Mouse (Mus musculus) megakaryocyte, embryonic 14.5 days (primary cell): ENCODE results near the gene Olfr316. TPM values are rescaled to one million over a fixed set of nuclear protein-coding genes. Genes with fewer than 3 reads are reported as not detected.

ENCODE experiments used
- H3K27me3 ChIP-seq: replicated peaks from 2 replicates; pipeline ENCODE3; 2012; ENCODE audit warnings: inconsistent platforms
- H3K36me3 ChIP-seq: replicated peaks from 2 replicates; pipeline ENCODE3; 2012; ENCODE audit warnings: low read length, inconsistent platforms, mixed read lengths
- H3K4me1 ChIP-seq: 2 replicates; pipeline ENCODE4 v1.6.1; 2012; ENCODE audit warnings: inconsistent platforms
- H3K4me3 ChIP-seq: replicated peaks from 2 replicates; pipeline ENCODE3; 2012; ENCODE audit warnings: moderate library complexity, mild to moderate bottlenecking, inconsistent platforms
- H3K9me3 ChIP-seq: 2 replicates; pipeline ENCODE4 v1.6.1; 2012; ENCODE audit warnings: inconsistent platforms
- FLI1 ChIP-seq: IDR thresholded peaks from 2 replicates; pipeline ENCODE4 v1.6.1; 2012; ENCODE audit warnings: low read length, inconsistent platforms, mixed read lengths
- GATA1 ChIP-seq: IDR thresholded peaks from 3 replicates; pipeline ENCODE4 v1.6.1; 2012; ENCODE audit warnings: mixed read lengths, low read length, inconsistent platforms, borderline replicate concordance
- polyA plus RNA-seq: library from polyadenylated mRNA; stranded (reverse); fragments of >175 nt; gene quantifications from 2 replicates; pipeline ENCODE4 v1.2.3, GENCODE M21; 2012; ENCODE audit warnings: low replicate concordance; ENCODE audit not compliant: insufficient read depth

Olfr316 gene
- polyA plus RNA-seq, 1 experiment: not detected

DNA sequence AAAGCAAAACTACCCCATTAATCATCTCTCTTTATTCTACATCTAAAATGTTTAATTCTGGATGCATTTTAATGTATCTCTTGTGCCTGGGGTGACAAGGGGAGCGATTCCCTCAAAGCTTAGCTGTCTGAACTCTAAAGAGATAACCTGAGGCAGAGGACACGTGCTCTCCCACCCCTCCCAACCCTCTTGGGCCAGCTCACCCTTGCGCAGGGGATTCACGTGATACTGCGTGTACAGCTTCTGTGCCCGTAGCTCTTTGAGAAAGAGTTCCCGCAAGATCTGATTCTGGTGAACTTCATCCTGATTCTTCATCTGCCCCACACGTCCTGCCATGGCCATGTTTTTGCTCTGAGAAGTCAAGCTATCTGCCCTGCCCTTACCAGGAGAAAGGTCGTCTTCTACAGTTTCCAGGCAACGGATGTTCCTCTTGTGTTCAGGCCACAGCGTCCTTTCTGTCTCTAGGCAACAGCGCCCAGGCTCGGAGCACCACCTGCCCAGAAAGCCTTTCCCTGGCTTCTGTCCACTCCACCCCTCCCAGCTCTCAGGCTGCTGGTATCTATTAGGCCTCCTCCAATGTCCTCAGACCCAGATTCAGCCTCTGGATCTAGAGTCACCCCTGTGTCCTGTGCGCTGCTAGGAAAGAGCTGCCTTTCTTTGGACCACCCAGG lies 49.2 kb downstream of the Olfr316 start, which contains the start of gene Fam183b:
Gene Fam183b, minus strand, starts transcription at position 403 of the 671 bp plus-strand sequence.
- Histone ChIP-seq H3K4me3 (peak within 1 kb of the TSS; percentile 29), H3K9me3 (no peaks in the 10 kb centered on the region), H3K36me3 (no peaks in the 10 kb centered on the region), H3K4me1 (peaks cover 26% of the 10 kb centered on the region), H3K27me3 (peaks cover 22% of the 10 kb centered on the region)
- TF ChIP-seq GATA1 (no peak), FLI1 (no peak)

DNA sequence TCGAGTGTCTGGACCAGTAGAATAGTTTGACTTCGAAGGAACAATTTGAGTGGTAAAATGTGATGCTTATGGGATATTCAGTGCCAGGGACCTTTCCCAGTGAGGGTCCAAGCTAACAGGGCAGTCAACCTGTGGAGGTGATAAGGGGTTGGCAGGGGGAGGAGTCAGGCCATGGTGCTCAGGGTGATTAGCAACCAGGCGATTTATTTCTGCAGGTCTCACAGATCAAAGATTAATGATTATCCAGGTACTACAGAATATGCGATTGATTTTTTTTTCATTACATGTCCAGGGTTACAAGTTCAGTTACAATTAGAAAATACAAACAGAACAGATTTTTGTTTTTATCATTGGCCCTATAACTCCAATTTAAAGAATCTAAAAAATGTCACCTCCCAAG lies 51.3 kb downstream of the Olfr316 start:
- Histone ChIP-seq H3K4me1 (peaks cover 26% of the 10 kb centered on the region), H3K36me3 (no peaks in the 10 kb centered on the region), H3K27me3 (peaks cover 11% of the 10 kb centered on the region), H3K4me3 (no peak overlapping the region), H3K9me3 (peaks cover 3% of the 10 kb centered on the region; the same call in 1 of the 2 replicates)
- TF ChIP-seq GATA1 (no peak), FLI1 (no peak)

DNA sequence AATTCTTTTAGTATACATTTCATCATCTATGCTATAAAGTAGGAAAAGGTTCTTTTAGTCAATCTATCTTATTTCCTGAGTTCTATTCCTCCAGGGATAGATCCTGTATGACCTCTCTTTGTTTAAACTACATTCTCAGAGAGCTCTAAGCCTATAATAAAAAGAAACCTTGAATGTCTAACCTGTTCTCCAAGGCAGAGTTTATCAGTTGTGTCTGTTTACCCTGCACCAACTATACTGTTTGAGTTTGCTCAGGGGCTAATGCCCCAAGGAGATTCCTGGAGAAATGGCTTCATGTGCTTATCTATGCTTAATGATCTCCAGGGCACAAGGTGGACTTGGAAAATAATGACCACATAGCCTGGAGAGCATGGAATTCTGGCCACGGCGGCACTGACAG lies 51.9 kb downstream of the Olfr316 start:
- Histone ChIP-seq H3K4me1 (peaks cover 26% of the 10 kb centered on the region), H3K27me3 (peaks cover 6% of the 10 kb centered on the region), H3K36me3 (no peaks in the 10 kb centered on the region), H3K4me3 (no peak overlapping the region), H3K9me3 (peaks cover 3% of the 10 kb centered on the region; the same call in 1 of the 2 replicates)
- TF ChIP-seq FLI1 (no peak), GATA1 (no peak)

Other genes starting within 250 kb of the Olfr316 start
- not detected in 2 replicates for gene Olfr330, start 217.9 kb upstream of the Olfr316 start, polyA plus RNA-seq
- not detected in 2 replicates for gene Olfr329-ps, start 206.3 kb upstream of the Olfr316 start, polyA plus RNA-seq
- 0.44 TPM in 1 of 2 replicates, not detected in the other for gene Olfr328, start 197.1 kb upstream of the Olfr316 start, polyA plus RNA-seq
- not detected in 2 replicates for gene Olfr224, start 182.2 kb upstream of the Olfr316 start, polyA plus RNA-seq
- gene Olfr325, start 175.0 kb upstream of the Olfr316 start, polyA plus RNA-seq: not detected in 2 replicates
- gene Olfr324, start 157.6 kb upstream of the Olfr316 start, polyA plus RNA-seq: not detected in 2 replicates
- not detected in 2 replicates for gene 2210407C18Rik, start 136.7 kb upstream of the Olfr316 start, polyA plus RNA-seq
- not detected in 2 replicates for gene Olfr323, start 122.2 kb upstream of the Olfr316 start, polyA plus RNA-seq
- gene Trim58, start 112.3 kb upstream of the Olfr316 start, polyA plus RNA-seq: 7.9 and 18.0 TPM in 2 replicates
- gene Olfr322, start 94.0 kb upstream of the Olfr316 start, polyA plus RNA-seq: not detected in 2 replicates
- not detected in 2 replicates for gene Olfr320, start 71.6 kb upstream of the Olfr316 start, polyA plus RNA-seq
- gene Olfr319, start 53.6 kb upstream of the Olfr316 start, polyA plus RNA-seq: not detected in 2 replicates
- not detected in 2 replicates for gene Olfr318, start 28.7 kb upstream of the Olfr316 start, polyA plus RNA-seq
- gene Olfr317, start 13.5 kb upstream of the Olfr316 start, polyA plus RNA-seq: not detected in 2 replicates
- not detected in 2 replicates for gene Olfr315, start 20.5 kb downstream of the Olfr316 start, polyA plus RNA-seq
- 3.7 TPM in 1 of 2 replicates, not detected in the other for gene Olfr314, start 30.2 kb downstream of the Olfr316 start, polyA plus RNA-seq
- gene Fam183b, start 49.2 kb downstream of the Olfr316 start, polyA plus RNA-seq: not detected in 2 replicates
- gene Olfr313, start 62.3 kb downstream of the Olfr316 start, polyA plus RNA-seq: not detected in 2 replicates
- gene Olfr312, start 76.5 kb downstream of the Olfr316 start, polyA plus RNA-seq: not detected in 2 replicates
- gene Olfr311, start 86.5 kb downstream of the Olfr316 start, polyA plus RNA-seq: not detected in 2 replicates
- gene Gm12258, start 94.4 kb downstream of the Olfr316 start, polyA plus RNA-seq: not detected in 2 replicates
- 0.32 TPM in 1 of 2 replicates, not detected in the other for gene 2810021J22Rik, start 114.5 kb downstream of the Olfr316 start, polyA plus RNA-seq
- 0.11 TPM in 1 of 2 replicates, not detected in the other for gene Zfp39, start 151.5 kb downstream of the Olfr316 start, polyA plus RNA-seq
- not detected in 2 replicates for gene Btnl10, start 165.2 kb downstream of the Olfr316 start, polyA plus RNA-seq
- 271 and 450 TPM in 2 replicates for gene Rnf187, start 186.2 kb downstream of the Olfr316 start, polyA plus RNA-seq
- 5.3 and 6.7 TPM in 2 replicates for gene Hist3h2ba, start 196.2 kb downstream of the Olfr316 start, polyA plus RNA-seq
- 16.9 TPM in 1 of 2 replicates, not detected in the other for gene Hist3h2a, start 202.0 kb downstream of the Olfr316 start, polyA plus RNA-seq
- 11.3 and 13.8 TPM in 2 replicates for gene Trim17, start 202.0 kb downstream of the Olfr316 start, polyA plus RNA-seq
- 12.8 and 20.1 TPM in 2 replicates for gene Trim11, start 225.4 kb downstream of the Olfr316 start, polyA plus RNA-seq